Mouse (Mus musculus) E14TG2a.4 (cell line): ENCODE measurements at regions not wholly inside any gene's neighbourhood (a gene's known extent, or its start where the extent isn't known, plus 50 kb on each side); places are given as distances from the start of the nearest gene placed in this dataset.

ENCODE experiments used
- H3K27me3 ChIP-seq: 2 replicates; pipeline ENCODE4 v1.6.1; 2014; ENCODE audit warnings: low read length, control low read depth; ENCODE audit not compliant: insufficient read depth
- H3K36me3 ChIP-seq: 2 replicates; pipeline ENCODE4 v1.6.1; 2014; ENCODE audit warnings: low read length, control low read depth; ENCODE audit not compliant: insufficient read depth
- H3K4me1 ChIP-seq: replicated peaks from 2 replicates; pipeline ENCODE4 v1.6.1; 2014; ENCODE audit warnings: low read depth, low read length, control low read depth
- H3K4me3 ChIP-seq: replicated peaks from 2 replicates; pipeline ENCODE4 v1.5.1; 2014; ENCODE audit warnings: mild to moderate bottlenecking, low read length
- H3K9me3 ChIP-seq: 2 replicates; pipeline ENCODE4 v1.6.1; 2014; ENCODE audit warnings: low read length, control low read depth
- CTCF ChIP-seq: conservative IDR thresholded peaks from 2 replicates; pipeline ENCODE4 v1.5.1; 2014; ENCODE audit warnings: low read length
- NANOG ChIP-seq: IDR thresholded peaks from 2 replicates; pipeline ENCODE4 v1.6.1; 2014; ENCODE audit warnings: borderline replicate concordance, low read length, mixed read lengths
- POU5F1 ChIP-seq: IDR thresholded peaks from 2 replicates; pipeline ENCODE4 v1.6.1; 2014; ENCODE audit warnings: low read length, borderline replicate concordance

DNA sequence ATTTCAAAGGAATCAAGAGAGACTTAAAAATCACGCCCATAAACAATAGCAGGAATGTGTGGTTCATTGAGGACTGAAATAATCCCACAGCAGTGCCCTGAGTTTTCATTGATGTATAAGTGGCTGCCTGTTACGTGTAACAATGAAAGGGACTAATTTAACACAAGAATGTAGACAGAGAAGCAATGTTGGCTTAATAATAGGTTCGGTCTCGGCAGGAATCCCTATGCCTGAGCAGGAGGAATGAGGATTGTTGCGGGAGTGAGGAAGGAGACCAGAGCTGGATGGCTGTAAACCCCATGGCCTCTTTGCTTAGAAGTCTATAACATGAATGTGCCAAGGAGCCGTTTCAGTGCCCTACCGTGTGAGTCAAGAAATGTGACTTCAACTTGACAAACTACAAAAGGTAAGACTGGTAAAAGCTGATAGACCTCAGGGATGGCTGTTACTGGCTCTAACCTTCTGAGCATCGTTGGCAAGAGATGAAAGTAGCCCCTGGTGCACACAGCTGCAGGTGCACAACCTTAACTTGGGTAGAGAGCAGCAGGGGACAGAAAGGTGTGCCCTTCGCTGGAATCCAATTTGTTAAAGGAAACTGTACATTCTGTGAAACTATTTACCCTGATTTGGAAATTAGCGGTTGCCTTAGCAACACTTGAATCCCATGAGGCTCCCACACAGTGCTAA, 165.9 kb upstream of the Gbe1 start:
- H3K9me3 ChIP-seq: no peaks in the 10 kb centered on the region
- no peaks in the 10 kb centered on the region for H3K4me1 ChIP-seq
- no peaks in the 10 kb centered on the region for H3K36me3 ChIP-seq
- H3K4me3 ChIP-seq: no peak overlapping the region
- peak; percentile 59; the same call in 1 of the 2 replicates for TF ChIP-seq NANOG
- no peak for TF ChIP-seq CTCF
- TF ChIP-seq POU5F1: no peak
- H3K27me3 ChIP-seq: no peaks in the 10 kb centered on the region

DNA sequence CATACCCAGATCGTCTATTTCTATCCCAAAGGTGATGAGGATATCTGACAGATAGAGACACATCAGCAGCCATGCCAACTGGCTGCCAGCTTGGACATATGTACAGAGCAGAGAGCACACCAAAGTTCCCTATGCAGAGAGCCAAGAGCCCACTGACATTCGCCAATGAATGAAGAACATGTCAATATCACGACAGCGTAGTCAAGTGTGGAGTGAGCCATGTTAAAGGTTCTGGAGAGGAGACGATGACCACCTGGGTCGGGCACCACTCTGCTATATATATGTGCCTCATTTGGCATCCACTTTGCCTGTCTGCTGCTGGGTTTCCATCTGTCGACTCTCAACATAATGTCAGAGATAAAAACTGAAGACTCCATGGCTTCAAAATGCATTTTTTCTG, 159.2 kb upstream of the Gbe1 start:
- no peaks in the 10 kb centered on the region for H3K27me3 ChIP-seq
- H3K9me3 ChIP-seq: no peaks in the 10 kb centered on the region
- no peaks in the 10 kb centered on the region for H3K36me3 ChIP-seq
- TF ChIP-seq POU5F1 (no peak), NANOG (no peak), CTCF (no peak)
- no peak overlapping the region for H3K4me3 ChIP-seq
- H3K4me1 ChIP-seq: no peaks in the 10 kb centered on the region

DNA sequence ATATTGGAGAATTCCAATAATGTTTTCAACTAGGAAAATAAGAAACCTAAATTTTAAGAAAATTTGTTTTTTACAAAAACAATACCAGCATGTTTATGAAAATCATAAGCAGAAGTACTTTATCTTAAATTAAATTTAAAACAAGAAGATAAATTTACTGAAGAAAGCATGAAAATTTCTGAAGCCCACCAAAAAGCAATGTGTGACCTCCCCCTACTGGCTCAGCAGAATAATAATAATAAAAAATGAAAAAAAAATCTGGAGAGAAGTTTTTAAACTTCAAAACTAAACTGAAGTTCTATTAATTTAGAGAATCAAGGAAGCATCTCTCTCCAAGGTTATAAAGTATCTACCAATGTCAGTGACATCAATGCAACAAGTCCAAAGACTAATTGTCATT, 153.2 kb upstream of the Gbe1 start:
- Histone ChIP-seq H3K36me3 (no peaks in the 10 kb centered on the region), H3K9me3 (no peaks in the 10 kb centered on the region), H3K4me1 (no peaks in the 10 kb centered on the region), H3K27me3 (no peaks in the 10 kb centered on the region), H3K4me3 (no peak overlapping the region)
- TF ChIP-seq CTCF (no peak), NANOG (no peak), POU5F1 (no peak)

DNA sequence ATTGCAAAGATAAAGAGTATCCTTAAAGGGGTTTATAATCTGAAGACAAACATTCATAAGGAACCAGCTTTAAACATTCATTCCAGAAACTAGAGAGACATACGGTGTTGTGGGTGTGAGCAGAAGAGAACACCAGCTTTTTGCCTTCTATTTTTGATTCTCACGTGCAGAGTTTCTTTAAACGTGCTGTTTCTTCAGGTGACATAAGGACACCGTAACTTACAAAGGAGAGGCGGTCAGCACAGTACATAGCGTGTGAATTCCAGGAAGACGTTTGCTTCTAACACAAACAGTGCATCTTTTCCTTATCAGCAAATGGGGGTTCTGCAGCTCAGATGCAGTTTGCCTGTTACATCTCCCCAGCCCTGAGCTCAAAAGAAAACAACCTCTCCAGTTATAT, 138.6 kb upstream of the Gbe1 start:
- no peak for TF ChIP-seq POU5F1
- no peak for TF ChIP-seq CTCF
- no peak for TF ChIP-seq NANOG
- Histone ChIP-seq H3K4me1 (no peaks in the 10 kb centered on the region), H3K9me3 (peaks cover 24% of the 10 kb centered on the region), H3K36me3 (no peaks in the 10 kb centered on the region), H3K4me3 (no peak overlapping the region), H3K27me3 (no peaks in the 10 kb centered on the region)

DNA sequence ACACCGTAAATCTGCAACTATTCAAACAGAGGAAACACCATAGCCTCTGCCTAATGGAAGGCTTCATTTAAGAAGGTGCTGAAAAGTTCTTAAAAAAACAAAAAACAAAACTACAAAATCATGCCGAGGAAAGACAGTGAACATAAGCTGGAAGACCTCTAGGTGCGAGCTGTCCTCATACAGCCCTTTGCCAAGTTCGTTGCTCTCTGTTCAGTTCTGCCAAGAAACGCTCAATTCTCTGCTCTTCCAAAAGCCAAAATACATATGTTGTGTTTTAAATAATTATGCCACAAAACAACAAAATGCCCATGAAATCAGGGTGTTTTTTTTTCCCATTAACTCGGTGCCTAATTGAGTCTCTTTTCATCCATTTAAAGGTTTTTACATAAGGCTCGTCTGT, 134.8 kb upstream of the Gbe1 start:
- Histone ChIP-seq H3K27me3 (no peaks in the 10 kb centered on the region), H3K4me3 (no peak overlapping the region), H3K36me3 (no peaks in the 10 kb centered on the region), H3K4me1 (no peaks in the 10 kb centered on the region), H3K9me3 (peaks cover 14% of the 10 kb centered on the region)
- no peak for TF ChIP-seq POU5F1
- no peak for TF ChIP-seq CTCF
- no peak for TF ChIP-seq NANOG

DNA sequence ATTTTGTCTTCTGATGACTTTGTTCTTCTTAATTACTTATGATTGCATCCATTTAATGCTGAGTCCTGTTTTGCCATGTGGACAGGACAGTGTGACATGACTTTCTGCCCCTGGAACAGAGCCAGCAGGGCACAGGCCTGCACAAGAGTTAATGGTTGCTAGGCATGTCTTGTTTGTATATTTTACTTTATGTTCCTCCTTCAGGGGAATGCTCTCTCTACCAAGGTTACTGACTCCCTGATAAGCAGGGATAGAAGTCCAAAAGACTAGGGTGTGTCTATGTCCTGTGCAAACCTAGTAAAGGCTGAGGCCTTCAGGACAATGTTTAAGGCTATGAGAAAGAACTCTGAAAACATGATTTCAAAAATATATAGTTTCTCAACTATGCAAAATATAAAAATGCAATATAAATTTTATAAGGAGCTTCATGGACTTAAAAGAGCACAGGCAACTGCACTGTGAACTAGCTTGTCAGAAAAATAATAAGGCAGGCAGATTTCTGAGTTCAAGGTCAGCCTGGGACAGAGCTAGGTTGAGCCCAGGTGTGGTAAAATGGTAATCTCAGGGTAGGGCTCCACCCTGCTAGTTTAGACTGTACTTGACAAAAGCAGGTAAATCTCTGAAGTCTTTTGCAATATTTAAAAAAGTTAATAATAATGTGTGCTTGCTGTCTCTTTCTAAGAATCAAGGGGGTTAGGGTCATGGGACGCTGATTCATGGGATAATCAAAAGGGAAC, 99.7 kb upstream of the Gbe1 start:
- H3K36me3 ChIP-seq: no peaks in the 10 kb centered on the region
- H3K4me3 ChIP-seq: no peak overlapping the region
- TF ChIP-seq POU5F1 (no peak), CTCF (no peak), NANOG (no peak)

DNA sequence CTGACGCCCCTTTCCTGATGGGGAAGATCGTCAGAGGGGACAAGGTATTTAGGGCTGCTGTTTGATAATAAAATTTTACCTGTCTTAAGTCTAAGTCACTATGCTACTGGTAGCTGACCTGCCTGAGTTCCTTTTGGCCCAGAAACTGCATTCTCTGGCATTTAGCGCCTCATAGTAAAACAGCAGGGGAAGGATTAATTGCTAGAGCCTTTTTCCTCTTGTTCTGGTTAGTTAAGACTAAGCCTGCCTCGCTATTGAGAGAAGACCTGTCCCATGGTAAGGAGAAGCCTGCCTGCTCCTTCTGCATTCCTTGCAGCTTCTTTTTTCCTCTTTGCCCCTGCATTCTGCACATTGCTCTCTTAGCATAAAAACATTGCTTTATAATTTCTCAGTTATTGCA, 98.9 kb upstream of the Gbe1 start:
- Histone ChIP-seq H3K9me3 (peaks cover 8% of the 10 kb centered on the region; the same call in 1 of the 2 replicates), H3K27me3 (no peaks in the 10 kb centered on the region), H3K4me1 (no peaks in the 10 kb centered on the region), H3K36me3 (no peaks in the 10 kb centered on the region), H3K4me3 (no peak overlapping the region)
- TF ChIP-seq POU5F1 (no peak), NANOG (no peak), CTCF (no peak)

More for the DNA sequence above, 99.7 kb upstream of the Gbe1 start:
- Histone ChIP-seq H3K9me3 (peaks cover 8% of the 10 kb centered on the region; the same call in 1 of the 2 replicates), H3K4me1 (no peaks in the 10 kb centered on the region), H3K27me3 (no peaks in the 10 kb centered on the region)

DNA sequence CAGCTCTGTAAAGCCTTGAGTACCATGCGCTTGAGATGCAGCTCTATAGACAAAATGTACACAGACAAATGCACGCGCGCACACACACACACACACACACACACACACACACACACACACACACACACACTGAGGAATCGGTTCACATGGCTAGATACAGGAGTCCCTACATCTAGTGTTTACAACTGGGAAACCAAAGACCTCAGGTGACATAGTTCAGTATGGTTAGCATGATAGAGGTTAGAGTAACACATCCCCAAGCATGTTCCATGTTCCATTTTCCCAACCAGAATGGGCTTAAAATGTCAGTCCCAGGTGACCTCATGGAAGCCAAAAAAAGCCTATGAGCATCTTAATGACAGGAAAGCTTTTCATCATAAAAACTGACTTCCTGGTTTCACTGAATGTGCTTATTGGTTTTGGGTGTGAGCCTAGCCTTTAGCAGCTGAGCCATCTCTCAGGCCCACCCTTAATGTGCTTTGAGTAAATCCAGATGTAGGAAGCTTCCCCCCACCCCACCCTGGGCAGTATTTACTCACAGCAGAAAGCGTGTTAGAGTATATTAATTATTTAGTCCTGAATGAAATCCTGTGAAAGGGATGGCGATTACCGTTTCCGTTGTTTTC, 86.0 kb upstream of the Gbe1 start:
- H3K4me1 ChIP-seq: no peaks in the 10 kb centered on the region
- H3K4me3 ChIP-seq: no peak overlapping the region
- no peaks in the 10 kb centered on the region for H3K9me3 ChIP-seq
- TF ChIP-seq CTCF (no peak), POU5F1 (no peak), NANOG (no peak)
- H3K27me3 ChIP-seq: no peaks in the 10 kb centered on the region
- H3K36me3 ChIP-seq: no peaks in the 10 kb centered on the region
